Mouse (Mus musculus) myocyte (in vitro differentiated cells): Measurements from ENCODE around the gene Fmn2. TPM values are rescaled to one million over a fixed set of nuclear protein-coding genes. Genes with fewer than 3 reads are reported as not detected.

Source experiments
- H3K27me3 ChIP-seq: one replicate; pipeline ENCODE4 v1.6.1; 2011; ENCODE audit not compliant: control insufficient read depth, insufficient read depth, insufficient read length
- H3K36me3 ChIP-seq: one replicate; pipeline ENCODE4 v1.6.1; 2011; ENCODE audit not compliant: control insufficient read depth, insufficient read depth
- H3K4me2 ChIP-seq: one replicate; pipeline ENCODE4 v1.6.1; 2011; ENCODE audit warnings: low read depth, control low read depth
- H3K4me3 ChIP-seq: one replicate; pipeline ENCODE4 v1.5.1; 2011; ENCODE audit warnings: mild to moderate bottlenecking, control low read depth, moderate library complexity
- H3K79me2 ChIP-seq: one replicate; pipeline ENCODE4 v1.6.1; 2011; ENCODE audit not compliant: control insufficient read depth, insufficient read depth
- H3ac ChIP-seq: one replicate; pipeline ENCODE4 v1.6.1; 2011; ENCODE audit not compliant: control insufficient read depth, insufficient read length
- CEBPB ChIP-seq: IDR thresholded peaks from 2 replicates; pipeline ENCODE4 v1.6.1; 2011; ENCODE audit warnings: mild to moderate bottlenecking, moderate library complexity; ENCODE audit not compliant: poor library complexity, insufficient read depth, severe bottlenecking
- E2F4 ChIP-seq: IDR thresholded peaks from one replicate; pipeline ENCODE4 v1.6.1; 2011; ENCODE audit warnings: mild to moderate bottlenecking, control low read depth, moderate library complexity; ENCODE audit not compliant: insufficient read depth
- MAX ChIP-seq: IDR thresholded peaks from one replicate; pipeline ENCODE4 v1.6.1; 2011; ENCODE audit warnings: low read depth, mild to moderate bottlenecking, control low read depth
- MYOD1 ChIP-seq, 3 experiments: IDR thresholded peaks; one replicate each; pipeline ENCODE4 v1.6.1; 2011; ENCODE audit warnings: control low read depth in 2 of 3, low read depth in 2 of 3, mild to moderate bottlenecking in 2 of 3, moderate library complexity in 1 of 3; ENCODE audit not compliant: insufficient read length in 2 of 3, control insufficient read depth in 1 of 3
- MYOG ChIP-seq, 3 experiments: IDR thresholded peaks; one replicate each; pipeline ENCODE4 v1.6.1; 2011; ENCODE audit warnings: control low read depth in 2 of 3, low read depth in 2 of 3, mild to moderate bottlenecking in 2 of 3; ENCODE audit not compliant: insufficient read length in 2 of 3, control insufficient read depth in 1 of 3, insufficient read depth in 1 of 3
- POLR2A ChIP-seq: IDR thresholded peaks from one replicate; pipeline ENCODE4 v1.6.1; 2011; ENCODE audit warnings: low read depth, mild to moderate bottlenecking, control low read depth, moderate library complexity; ENCODE audit not compliant: insufficient read length
- POLR2AphosphoS2 ChIP-seq: IDR thresholded peaks from one replicate; pipeline ENCODE4 v1.6.1; 2011; ENCODE audit warnings: low read depth, control low read depth; ENCODE audit not compliant: insufficient read length
- REST ChIP-seq: IDR thresholded peaks from one replicate; pipeline ENCODE4 v1.6.1; 2011; ENCODE audit warnings: mild to moderate bottlenecking, control low read depth, moderate library complexity; ENCODE audit not compliant: insufficient read depth, insufficient read length
- SRF ChIP-seq: IDR thresholded peaks from one replicate; pipeline ENCODE4 v1.6.1; 2011; ENCODE audit warnings: low read depth; ENCODE audit not compliant: control insufficient read depth, insufficient read length
- TCF12 ChIP-seq: IDR thresholded peaks from one replicate; pipeline ENCODE4 v1.6.1; 2011; ENCODE audit warnings: mild to moderate bottlenecking, control low read depth; ENCODE audit not compliant: poor library complexity, insufficient read depth, severe bottlenecking
- TCF3 ChIP-seq: IDR thresholded peaks from one replicate; pipeline ENCODE4 v1.6.1; 2011; ENCODE audit warnings: low read depth, control low read depth; ENCODE audit not compliant: insufficient read length
- USF1 ChIP-seq: IDR thresholded peaks from one replicate; pipeline ENCODE4 v1.6.1; 2011; ENCODE audit warnings: low read depth, mild to moderate bottlenecking, control low read depth, moderate library complexity
- polyA plus RNA-seq: library from polyadenylated mRNA; unstranded; fragments of >200 nt; fragmentation: generic; extraction: Trizol; gene quantifications from one replicate; pipeline ENCODE4 v1.2.1, GENCODE M21; 2012; ENCODE audit warnings: missing spikeins

Gene Fmn2
- polyA plus RNA-seq, 1 experiment: not detected

DNA sequence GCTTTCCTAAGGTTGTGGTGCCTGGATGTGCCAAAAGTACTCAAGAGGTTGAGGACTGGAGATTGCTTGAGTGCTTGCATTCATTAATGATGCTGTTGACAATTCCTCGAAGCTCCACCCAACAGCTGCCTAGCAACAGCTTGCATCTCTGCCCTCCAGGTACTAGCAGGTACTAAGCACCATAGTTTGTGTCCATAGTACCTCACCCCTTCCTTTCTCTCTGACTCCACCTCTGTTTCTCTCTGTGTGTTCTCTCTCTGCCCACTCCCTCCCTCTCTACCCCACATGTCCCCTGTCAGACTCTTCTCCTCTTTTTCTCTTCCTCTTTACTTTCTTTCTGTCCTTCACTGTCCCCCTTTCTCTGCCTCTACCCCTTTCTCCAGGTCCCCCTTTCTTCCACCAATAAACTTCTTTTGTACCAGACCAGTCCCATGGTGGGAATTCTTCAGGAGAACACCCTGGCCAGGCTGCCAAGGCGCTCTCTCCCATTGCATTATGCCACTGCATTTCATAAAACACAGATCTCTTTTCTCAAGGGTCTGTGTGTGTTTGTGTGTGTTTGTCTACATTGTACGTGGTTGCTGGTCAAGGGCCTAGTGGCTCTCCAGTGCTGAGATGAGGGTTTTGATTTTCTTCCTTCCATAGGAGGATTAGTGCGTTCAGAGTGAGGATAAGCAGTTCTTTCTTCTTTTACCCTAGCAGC is 21.3 kb downstream of the Fmn2 start:
- TF ChIP-seq POLR2AphosphoS2: no peak
- no peak for TF ChIP-seq CEBPB
- no peak for TF ChIP-seq E2F4
- no peak for TF ChIP-seq REST
- TF ChIP-seq MYOG (IDR thresholded peaks at IDR 0.05; ENCODE audit: control insufficient read depth in 1 of 3, insufficient read depth in 1 of 3, insufficient read length in 2 of 3, low read depth in 2 of 3): no peak
- TF ChIP-seq SRF: no peak
- TF ChIP-seq USF1: no peak
- no peak for TF ChIP-seq MYOD1 (IDR thresholded peaks at IDR 0.05; ENCODE audit: control insufficient read depth in 1 of 3, insufficient read length in 2 of 3, low read depth in 2 of 3)
- TF ChIP-seq TCF12: no peak

GRCm38 (mm10) chr1:174523512-174523828 is 21.8 kb downstream of the Fmn2 start:
- TF ChIP-seq USF1 (no peak), MAX (no peak), TCF3 (no peak), E2F4 (no peak)
- H3K36me3 ChIP-seq: no peaks in the 10 kb centered on the region
- H3K4me3 ChIP-seq: no peak overlapping the region
- no peaks in the 10 kb centered on the region for H3K79me2 ChIP-seq
- no peak overlapping the region for H3ac ChIP-seq
- H3K27me3 ChIP-seq: no peaks in the 10 kb centered on the region
- no peak overlapping the region for H3K4me2 ChIP-seq

More for the DNA sequence above, 21.3 kb downstream of the Fmn2 start:
- Histone ChIP-seq H3K79me2 (no peaks in the 10 kb centered on the region), H3ac (no peak overlapping the region), H3K4me2 (no peak overlapping the region), H3K36me3 (no peaks in the 10 kb centered on the region), H3K4me3 (no peak overlapping the region), H3K27me3 (no peaks in the 10 kb centered on the region)

DNA sequence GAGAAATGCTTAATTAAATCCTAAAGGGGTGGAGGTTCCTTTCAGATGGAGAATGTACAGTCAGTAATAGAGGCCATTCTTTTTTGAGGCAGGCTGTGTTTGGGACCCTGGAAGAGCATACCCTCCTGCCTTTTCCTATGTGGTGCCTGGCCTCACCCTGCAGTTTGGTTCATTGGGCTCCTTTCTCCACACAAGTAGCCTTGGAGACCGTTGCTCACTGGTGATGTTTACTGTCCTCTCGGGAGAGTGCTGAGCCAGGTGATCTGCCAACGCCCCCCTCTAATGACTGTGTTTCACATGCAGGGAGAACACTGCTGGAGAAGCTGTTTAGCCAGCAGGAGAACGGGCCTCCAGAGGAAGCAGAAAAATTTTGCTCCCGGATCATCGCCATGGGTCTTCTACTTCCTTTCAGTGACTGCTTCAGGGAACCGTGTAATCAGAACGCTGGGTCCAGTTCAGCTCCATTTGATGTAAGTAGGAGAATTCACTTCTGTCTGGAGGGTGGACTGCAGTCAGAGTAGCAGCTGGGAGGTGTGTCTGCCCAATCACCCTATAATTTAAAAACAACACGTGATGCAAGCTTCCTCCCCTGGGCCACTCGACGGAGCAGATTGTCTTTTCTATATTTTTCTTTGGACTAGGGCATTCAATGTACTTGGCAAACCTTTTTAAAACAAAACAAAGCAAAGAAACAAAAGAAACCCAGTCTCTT is 35.3 kb downstream of the Fmn2 start:
- TF ChIP-seq REST: no peak
- no peak for TF ChIP-seq POLR2AphosphoS2
- no peak for TF ChIP-seq POLR2A
- TF ChIP-seq MYOG (IDR thresholded peaks at IDR 0.05; ENCODE audit: control insufficient read depth in 1 of 3, insufficient read depth in 1 of 3, insufficient read length in 2 of 3, low read depth in 2 of 3): no peak
- no peak for TF ChIP-seq MAX
- no peak for TF ChIP-seq CEBPB
- no peak for TF ChIP-seq TCF3
- no peak for TF ChIP-seq TCF12
- no peak for TF ChIP-seq E2F4
- no peak for TF ChIP-seq USF1
- TF ChIP-seq SRF: no peak
- TF ChIP-seq MYOD1 (IDR thresholded peaks at IDR 0.05; ENCODE audit: control insufficient read depth in 1 of 3, insufficient read length in 2 of 3, low read depth in 2 of 3): no peak
- no peaks in the 10 kb centered on the region for H3K36me3 ChIP-seq
- H3ac ChIP-seq: no peak overlapping the region
- H3K4me2 ChIP-seq: no peak overlapping the region
- no peaks in the 10 kb centered on the region for H3K79me2 ChIP-seq
- H3K4me3 ChIP-seq: no peak overlapping the region
- no peaks in the 10 kb centered on the region for H3K27me3 ChIP-seq

DNA sequence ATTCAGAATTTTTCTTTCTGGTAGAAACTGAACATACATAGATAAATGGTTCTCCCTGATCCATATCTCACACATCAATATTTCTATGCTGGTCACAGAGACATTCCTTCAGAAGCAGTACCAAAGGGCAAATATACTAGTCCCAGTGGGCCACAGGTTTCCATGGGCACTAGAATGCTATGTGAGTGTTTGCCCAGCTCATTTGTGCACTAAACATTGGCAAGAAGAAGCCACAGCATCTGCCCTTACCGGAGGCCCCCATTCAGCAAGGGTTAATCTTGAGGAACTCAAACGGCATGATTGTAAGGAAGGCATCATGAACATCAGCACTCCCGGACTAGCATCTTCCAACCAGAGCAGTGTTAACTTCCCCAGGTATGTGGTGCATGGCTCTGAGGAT is 35.9 kb downstream of the Fmn2 start:
- Histone ChIP-seq H3K36me3 (no peaks in the 10 kb centered on the region), H3K79me2 (no peaks in the 10 kb centered on the region), H3K4me3 (no peak overlapping the region), H3ac (no peak overlapping the region), H3K4me2 (no peak overlapping the region), H3K27me3 (no peaks in the 10 kb centered on the region)
- TF ChIP-seq TCF3 (no peak), SRF (no peak), TCF12 (no peak), USF1 (no peak), MYOD1 (IDR thresholded peaks at IDR 0.05; ENCODE audit: control insufficient read depth in 1 of 3, insufficient read length in 2 of 3, low read depth in 2 of 3) (no peak), MAX (no peak), POLR2A (no peak)

- Histone ChIP-seq H3K27me3 (no peaks in the 10 kb centered on the region), H3K36me3 (no peaks in the 10 kb centered on the region), H3K4me3 (no peak overlapping the region), H3K79me2 (no peaks in the 10 kb centered on the region), H3K4me2 (no peak overlapping the region), H3ac (no peak overlapping the region)
- TF ChIP-seq POLR2AphosphoS2 (no peak), MAX (no peak), E2F4 (no peak), POLR2A (no peak), SRF (no peak), REST (no peak), MYOD1 (IDR thresholded peaks at IDR 0.05; ENCODE audit: control insufficient read depth in 1 of 3, insufficient read length in 2 of 3, low read depth in 2 of 3) (no peak), CEBPB (no peak), USF1 (no peak), TCF12 (no peak), TCF3 (no peak), MYOG (IDR thresholded peaks at IDR 0.05; ENCODE audit: control insufficient read depth in 1 of 3, insufficient read depth in 1 of 3, insufficient read length in 2 of 3, low read depth in 2 of 3) (no peak)
Measured at GRCm38 (mm10) chr1:174548291-174548690, 46.7 kb downstream of the Fmn2 start.
